Mouse (Mus musculus) liver, embryonic 14.5 days (tissue): ENCODE data around the gene Nrn1. TPM values are rescaled to one million over a fixed set of nuclear protein-coding genes. Genes with fewer than 3 reads are reported as not detected.

Experiments
- ATAC-seq: fragments of 200-750 bp; cut with Nextera tagmentation; 2 replicates; pipeline ENCODE4 v1.8.0; 2017; ENCODE audit warnings: moderate number of reproducible peaks, mild to moderate bottlenecking, moderate library complexity; ENCODE audit not compliant: insufficient read depth
- DNase-seq, 3 experiments: peaks; one replicate each; pipeline ENCODE4 v3.0.0-alpha.2; 2012 to 2013; ENCODE audit warnings: low read depth in 3 of 3, low spot score in 3 of 3
- H3K27ac ChIP-seq: fragments of 300-500 bp; sonication (generic); 2 replicates; pipeline ENCODE4 v1.5.1; 2014; ENCODE audit warnings: moderate library complexity, mild to moderate bottlenecking, control low read depth, inconsistent platforms
- H3K27me3 ChIP-seq: fragments of 300-500 bp; sonication (generic); 2 replicates; pipeline ENCODE4 v1.6.1; 2014; ENCODE audit warnings: mild to moderate bottlenecking, low read length, moderate library complexity; ENCODE audit not compliant: control insufficient read depth, insufficient read depth
- H3K36me3 ChIP-seq: fragments of 300-500 bp; sonication (generic); replicated peaks from 2 replicates; pipeline ENCODE4 v1.6.1; 2014; ENCODE audit warnings: low read depth; ENCODE audit not compliant: control insufficient read depth, insufficient read depth
- H3K4me1 ChIP-seq, 2 experiments: fragments of 200-500 bp in 1 of 2; fragments of 300-500 bp in 1 of 2; sonication (generic) in 1 of 2; replicated peaks; 2 replicates each; pipeline ENCODE4 v1.6.1; 2012 to 2014; ENCODE audit warnings: antibody characterized with exemption in 1 of 2, inconsistent platforms in 1 of 2, low read length in 1 of 2; ENCODE audit not compliant: control insufficient read depth in 2 of 2, insufficient read depth in 2 of 2
- H3K4me2 ChIP-seq: fragments of 300-500 bp; sonication (generic); 2 replicates; pipeline ENCODE4 v1.6.1; 2014; ENCODE audit warnings: low read depth, mild to moderate bottlenecking, control low read depth, moderate library complexity
- H3K4me3 ChIP-seq, 2 experiments: fragments of 200-500 bp in 1 of 2; fragments of 300-500 bp in 1 of 2; sonication (generic) in 1 of 2; 2 replicates each; pipeline ENCODE4 v1.5.1; 2012 to 2014; ENCODE audit warnings: low read depth in 2 of 2, low read length in 2 of 2, mild to moderate bottlenecking in 2 of 2, control low read depth in 1 of 2, inconsistent platforms in 1 of 2, moderate library complexity in 1 of 2; ENCODE audit not compliant: insufficient read depth in 1 of 2
- H3K9ac ChIP-seq: fragments of 300-500 bp; sonication (generic); replicated peaks from 2 replicates; pipeline ENCODE4 v1.6.1; 2014; ENCODE audit warnings: mild to moderate bottlenecking, control low read depth, moderate library complexity
- H3K9me3 ChIP-seq: fragments of 300-500 bp; sonication (generic); 2 replicates; pipeline ENCODE4 v1.6.1; 2016; ENCODE audit warnings: low read length, mixed read lengths; ENCODE audit not compliant: control insufficient read depth
- CTCF ChIP-seq: IDR thresholded peaks from 2 replicates; pipeline ENCODE4 v1.5.1; 2016; ENCODE audit warnings: antibody characterized with exemption, low read depth, control low read depth
- EP300 ChIP-seq: IDR thresholded peaks from 2 replicates; pipeline ENCODE4 v1.6.1; 2016; ENCODE audit warnings: antibody characterized with exemption, low read depth
- WGBS: fragments of 180-500 bp; shearing (Covaris S2); extraction: QIAGEN DNeasy Blood & Tissue Kit; methylation state at CpG from one replicate; pipeline ENCODE4 v1.1.7; 2014; ENCODE audit not compliant: insufficient replicate concordance; 5-methylcytosine and 5-hydroxymethylcytosine counted together
- polyA plus RNA-seq, 2 experiments: library from polyadenylated mRNA; depleted of rRNA in 1 of 2; stranded (reverse) in 1 of 2; unstranded in 1 of 2; fragments of >200 nt; fragmentation: Nextera tagmentation in 1 of 2; extraction: Ambion mirVana in 1 of 2; gene quantifications; 2 replicates each; pipeline versions ENCODE4 v1.2.1 to v1.2.3; 2012 to 2014

The Nrn1 gene
- polyA plus RNA-seq, 2 experiments, result 17.6 to 32.3 TPM

DNA sequence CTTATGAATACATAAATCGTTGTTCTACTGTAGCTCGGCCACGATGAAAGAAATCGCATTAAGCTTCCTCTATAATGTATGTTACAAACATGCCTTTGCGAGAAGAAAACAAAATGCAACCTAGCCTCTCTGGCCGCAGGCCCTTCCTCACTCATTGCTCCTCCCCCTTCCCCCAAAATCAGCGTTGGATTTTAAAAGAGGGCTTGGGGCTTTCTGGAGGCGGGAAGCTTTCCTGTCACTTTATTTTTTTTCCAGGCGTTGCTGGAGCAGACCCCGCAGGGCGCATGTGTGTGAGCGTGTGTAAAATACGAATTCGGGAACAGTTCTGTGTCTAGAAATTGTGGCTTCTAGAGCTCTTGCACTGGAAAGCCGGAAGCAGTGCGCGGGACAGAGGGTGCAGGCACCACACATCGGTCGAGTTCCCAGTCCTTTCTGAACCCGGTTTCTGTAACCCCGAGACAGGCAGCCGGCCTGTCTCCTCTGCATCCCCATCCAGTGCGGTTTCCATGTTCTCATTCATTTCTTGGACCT lies 2.9 kb downstream of the Nrn1 start:
- TF ChIP-seq CTCF, result no peak
- TF ChIP-seq EP300, result no peak
- peaks cover 95% of the 10 kb centered on the region for H3K27me3 ChIP-seq
- H3K4me2 ChIP-seq, result peak overlapping the region; percentile 58
- DNase-seq, result no peak
- H3K27ac ChIP-seq, result no peak overlapping the region
- under 1% methylated on average over 23 of the region's 23 CpGs for WGBS
- no peaks in the 10 kb centered on the region for H3K9me3 ChIP-seq
- H3K9ac ChIP-seq, result no peak overlapping the region
- H3K4me1 ChIP-seq, result no peaks in the 10 kb centered on the region; a peak in 1 of 4 replicates
- peak overlapping the region; percentile 25 to 39; a peak in 3 of 4 replicates for H3K4me3 ChIP-seq
- H3K36me3 ChIP-seq, result no peaks in the 10 kb centered on the region
- no peak for ATAC-seq

DNA sequence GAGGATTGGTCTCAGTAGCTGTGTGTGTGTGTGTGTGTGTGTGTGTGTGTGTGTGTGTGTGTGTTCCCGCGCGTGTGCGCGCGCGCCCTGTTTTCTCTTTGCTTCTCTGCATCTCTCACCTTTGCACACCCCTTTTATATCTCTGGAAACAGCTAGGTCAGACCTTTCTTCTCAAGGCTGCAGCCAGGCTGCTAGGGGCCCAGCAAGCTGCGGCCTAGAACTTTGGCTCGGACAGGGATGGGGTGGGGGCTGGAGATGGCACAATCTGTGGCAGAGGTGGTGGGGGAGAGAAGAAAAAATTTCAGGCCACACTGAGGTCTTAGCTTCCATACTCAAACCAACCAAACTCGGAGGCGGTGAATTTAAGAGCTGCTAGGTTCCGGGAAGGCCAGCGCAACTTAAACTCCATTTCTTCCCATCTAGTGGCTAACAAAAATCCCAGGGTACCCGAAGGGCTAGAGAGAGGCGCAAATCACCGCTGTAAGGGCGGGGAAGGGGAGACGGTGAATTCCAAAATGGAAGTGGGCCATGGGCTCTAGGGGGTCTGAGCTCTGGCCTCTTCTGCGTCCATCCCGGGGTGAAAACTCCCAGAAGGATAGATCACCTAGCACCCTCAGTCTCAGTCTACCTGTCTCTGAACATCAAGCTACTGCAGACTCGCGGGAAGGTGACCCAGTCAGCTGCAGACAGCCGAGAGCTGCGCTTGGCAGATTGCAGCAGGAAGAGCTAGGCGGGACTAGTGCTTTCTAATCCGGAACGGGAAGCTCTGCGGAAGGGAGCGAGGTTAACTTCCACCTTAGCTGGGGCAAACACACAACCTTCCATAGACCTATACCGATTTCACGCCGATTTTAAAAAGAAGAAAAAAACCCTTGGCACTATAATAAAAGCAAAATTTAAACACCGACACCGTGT lies 3.7 kb downstream of the Nrn1 start:
- peaks cover 96% of the 10 kb centered on the region for H3K27me3 ChIP-seq
- ATAC-seq, result no peak

DNA sequence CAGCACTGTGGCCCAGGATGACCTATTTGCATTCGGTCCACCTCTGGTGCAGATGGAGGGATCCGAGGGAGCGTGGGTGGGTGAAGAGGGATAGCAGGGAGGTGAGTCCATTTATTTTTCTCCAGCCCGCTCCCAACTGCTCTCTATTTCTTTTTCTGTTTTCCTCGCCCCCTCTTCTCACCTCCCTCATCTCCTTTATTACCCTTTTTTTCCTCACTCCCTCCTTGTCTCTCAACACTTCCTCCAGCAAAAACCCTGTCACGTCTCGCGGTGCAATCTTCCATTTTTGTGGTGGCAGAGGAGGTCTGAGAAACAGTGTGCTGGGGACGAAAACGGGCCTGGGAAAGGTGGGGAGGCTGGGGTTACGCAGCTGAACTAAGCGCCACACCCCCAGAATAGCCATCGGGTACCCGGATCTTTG lies 4.6 kb downstream of the Nrn1 start:
- no peak for ATAC-seq
- H3K4me3 ChIP-seq, result no peak overlapping the region
- 16% methylated on average over 14 of the region's 14 CpGs for WGBS
- H3K9me3 ChIP-seq, result no peaks in the 10 kb centered on the region
- no peak overlapping the region for H3K4me2 ChIP-seq
- peaks cover 96% of the 10 kb centered on the region for H3K27me3 ChIP-seq
- H3K27ac ChIP-seq, result no peak overlapping the region
- H3K9ac ChIP-seq, result no peak overlapping the region
- TF ChIP-seq EP300 (no peak), CTCF (no peak)
- no peaks in the 10 kb centered on the region for H3K36me3 ChIP-seq
- DNase-seq, result no peak
- H3K4me1 ChIP-seq, result no peaks in the 10 kb centered on the region

More for the DNA sequence above, 3.7 kb downstream of the Nrn1 start:
- WGBS, result 6% methylated on average over 34 of the region's 34 CpGs
- Histone ChIP-seq H3K9me3 (no peaks in the 10 kb centered on the region), H3K27ac (no peak overlapping the region), H3K4me1 (no peaks in the 10 kb centered on the region), H3K36me3 (no peaks in the 10 kb centered on the region), H3K9ac (no peak overlapping the region), H3K4me2 (peak overlapping the region; percentile 58), H3K4me3 (peak overlapping the region; percentile 14 to 39)
- TF ChIP-seq CTCF, result no peak
- no peak for TF ChIP-seq EP300
- DNase-seq, result no peak

DNA sequence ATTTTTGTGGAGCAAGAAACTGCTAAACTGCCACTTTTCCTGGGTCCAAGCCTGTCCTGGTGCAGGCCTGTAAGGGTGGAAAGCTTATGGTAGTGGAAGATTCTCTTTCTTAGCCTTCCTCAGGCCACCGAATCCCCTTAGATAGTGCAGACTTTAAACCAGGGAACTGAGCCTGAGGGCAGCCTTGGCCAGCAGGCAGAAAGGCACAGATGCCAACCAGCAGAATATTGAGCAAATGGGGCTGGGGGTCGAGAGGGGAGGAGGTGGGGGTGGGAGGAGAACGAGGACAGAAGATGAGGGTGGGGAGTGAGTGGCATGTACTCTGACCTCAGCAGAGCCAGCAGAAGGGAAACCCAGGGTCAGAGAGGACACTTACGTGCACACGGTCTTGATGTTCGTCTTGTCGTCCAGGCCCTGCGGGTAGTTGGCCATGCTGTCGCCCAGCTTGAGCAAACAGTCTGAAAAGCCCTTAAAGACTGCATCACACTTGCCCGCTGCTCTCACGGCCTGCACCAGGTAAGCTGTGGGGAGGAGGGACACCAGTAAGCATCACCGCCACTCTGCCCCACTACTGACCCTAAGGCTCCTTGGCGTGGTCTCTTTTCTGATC lies 5.1 kb downstream of the Nrn1 start:
- ATAC-seq, result no peak
- H3K27me3 ChIP-seq, result peaks cover 96% of the 10 kb centered on the region
- no peak overlapping the region for H3K9ac ChIP-seq
- H3K4me1 ChIP-seq, result no peaks in the 10 kb centered on the region
- TF ChIP-seq EP300 (no peak), CTCF (no peak)
- DNase-seq, result no peak
- H3K4me3 ChIP-seq, result no peak overlapping the region
- H3K36me3 ChIP-seq, result no peaks in the 10 kb centered on the region
- no peaks in the 10 kb centered on the region for H3K9me3 ChIP-seq
- H3K4me2 ChIP-seq, result no peak overlapping the region
- 12% methylated on average over 13 of the region's 13 CpGs for WGBS
- no peak overlapping the region for H3K27ac ChIP-seq

DNA sequence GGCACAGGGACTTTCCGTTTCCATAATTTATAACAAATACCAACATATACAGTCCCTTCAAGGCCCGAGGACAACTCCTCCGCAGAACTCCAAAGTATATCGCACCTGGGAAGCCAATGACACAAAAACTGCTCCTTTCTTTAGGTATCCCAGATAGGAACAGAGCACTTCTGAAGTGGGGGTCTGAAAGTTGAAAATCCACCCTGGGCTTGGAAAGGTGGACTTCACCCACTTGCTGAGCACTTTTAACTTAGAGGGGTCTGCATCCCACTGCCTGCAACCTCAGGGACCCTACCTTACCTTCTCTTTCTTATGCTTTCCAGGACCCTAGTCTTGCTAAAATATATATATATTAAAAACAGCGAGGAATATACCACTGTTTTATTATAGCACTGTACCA lies 6.4 kb downstream of the Nrn1 start:
- no peaks in the 10 kb centered on the region for H3K36me3 ChIP-seq
- ATAC-seq (no peak), DNase-seq (no peak)
- no peak overlapping the region for H3K27ac ChIP-seq
- WGBS, result 10% methylated on average over 5 of the region's 5 CpGs
- H3K4me3 ChIP-seq, result no peak overlapping the region
- no peak overlapping the region for H3K9ac ChIP-seq
- no peaks in the 10 kb centered on the region for H3K9me3 ChIP-seq
- peaks cover 94% of the 10 kb centered on the region for H3K27me3 ChIP-seq
- no peaks in the 10 kb centered on the region for H3K4me1 ChIP-seq
- no peak overlapping the region; the same call in 1 of the 2 replicates for H3K4me2 ChIP-seq
- TF ChIP-seq EP300 (no peak), CTCF (no peak)
